Mouse (Mus musculus) CH12.LX (cell line): ENCODE results near the gene Cdc20. TPM values are rescaled to one million over a fixed set of nuclear protein-coding genes. Genes with fewer than 3 reads are reported as not detected.

Experiments used
- DNase-seq: peaks from one replicate; pipeline ENCODE4 v3.0.0-alpha.2; 2013; ENCODE audit errors: extremely low read depth
- H3K27ac ChIP-seq: 2 replicates; pipeline ENCODE4 v1.5.1; 2012; ENCODE audit warnings: low read depth, mild to moderate bottlenecking, control low read depth, moderate library complexity; ENCODE audit not compliant: insufficient read depth
- H3K27me3 ChIP-seq: replicated peaks from 2 replicates; pipeline ENCODE3; 2012; ENCODE audit warnings: inconsistent platforms
- H3K36me3 ChIP-seq, 2 experiments: replicated peaks in 1 of 2; 2 replicates each; pipeline versions ENCODE3 to v1.6.1; 2012; ENCODE audit warnings: inconsistent platforms in 1 of 2, low read length in 1 of 2, mild to moderate bottlenecking in 1 of 2, mixed read lengths in 1 of 2, moderate library complexity in 1 of 2; ENCODE audit not compliant: control insufficient read depth in 1 of 2, insufficient read depth in 1 of 2
- H3K4me1 ChIP-seq, 2 experiments: 2 replicates each; pipeline ENCODE4 v1.6.1; 2012; ENCODE audit warnings: inconsistent platforms in 1 of 2, moderate library complexity in 1 of 2; ENCODE audit not compliant: insufficient read depth in 2 of 2, control insufficient read depth in 1 of 2
- H3K4me2 ChIP-seq: 2 replicates; pipeline ENCODE4 v1.6.1; 2012; ENCODE audit warnings: low read depth, mild to moderate bottlenecking, control low read depth; ENCODE audit not compliant: poor library complexity, insufficient read depth, severe bottlenecking
- H3K4me3 ChIP-seq, 3 experiments: fragments of 150-350 bp in 1 of 3; sonication (generic) in 1 of 3; replicated peaks in 1 of 3; 2 replicates each; pipeline versions ENCODE3 to v1.5.1; 2011 to 2012; ENCODE audit warnings: low read depth in 2 of 3, low read length in 2 of 3, mild to moderate bottlenecking in 2 of 3, moderate library complexity in 2 of 3, control low read depth in 1 of 3, improper control_type of control experiment in 1 of 3, inconsistent platforms in 1 of 3, mixed read lengths in 1 of 3; ENCODE audit not compliant: poor library complexity in 1 of 3
- H3K79me2 ChIP-seq: replicated peaks from 2 replicates; pipeline ENCODE4 v1.6.1; 2012; ENCODE audit warnings: mild to moderate bottlenecking, moderate library complexity; ENCODE audit not compliant: control insufficient read depth, poor library complexity, insufficient read depth, severe bottlenecking; ENCODE audit errors: extremely low read depth
- H3K9ac ChIP-seq: 2 replicates; pipeline ENCODE4 v1.6.1; 2012; ENCODE audit warnings: low read depth, mild to moderate bottlenecking, control low read depth, moderate library complexity; ENCODE audit not compliant: insufficient read depth
- H3K9me3 ChIP-seq: replicated peaks from 2 replicates; pipeline ENCODE3; 2012; ENCODE audit warnings: low read length, inconsistent platforms, mixed read lengths
- CHD2 ChIP-seq: IDR thresholded peaks from 2 replicates; pipeline ENCODE4 v1.6.1; 2011; ENCODE audit warnings: low read length, improper control_type of control experiment
- CTCF ChIP-seq, 2 experiments: IDR thresholded peaks in 1 of 2; conservative IDR thresholded peaks in 1 of 2; 2 replicates each; pipeline ENCODE4 v1.5.1; 2011 to 2012; ENCODE audit warnings: low read depth in 2 of 2, low read length in 2 of 2, improper control_type of control experiment in 1 of 2, inconsistent platforms in 1 of 2, mild to moderate bottlenecking in 1 of 2, moderate library complexity in 1 of 2
- ETS1 ChIP-seq: conservative IDR thresholded peaks from 2 replicates; pipeline ENCODE4 v1.6.1; 2012; ENCODE audit warnings: low read depth, mild to moderate bottlenecking, inconsistent platforms, low read length, improper control_type of control experiment, moderate library complexity
- JUN ChIP-seq: IDR thresholded peaks from 2 replicates; pipeline ENCODE4 v1.6.1; 2011; ENCODE audit warnings: low read depth, mild to moderate bottlenecking, low read length, improper control_type of control experiment, moderate library complexity; ENCODE audit not compliant: insufficient read depth
- MAZ ChIP-seq: IDR thresholded peaks from 2 replicates; pipeline ENCODE4 v1.6.1; 2012; ENCODE audit warnings: low read depth, mild to moderate bottlenecking, inconsistent platforms, low read length, improper control_type of control experiment, moderate library complexity
- MXI1 ChIP-seq: IDR thresholded peaks from 2 replicates; pipeline ENCODE4 v1.6.1; 2011; ENCODE audit warnings: mild to moderate bottlenecking, low read depth, low read length, improper control_type of control experiment
- NRF1 ChIP-seq: IDR thresholded peaks from 2 replicates; pipeline ENCODE4 v1.6.1; 2014; ENCODE audit warnings: low read depth, mild to moderate bottlenecking, inconsistent platforms, low read length, improper control_type of control experiment, moderate library complexity
- PAX5 ChIP-seq: IDR thresholded peaks from 2 replicates; pipeline ENCODE4 v1.6.1; 2012; ENCODE audit warnings: low read length, inconsistent platforms, mixed read lengths
- SIN3A ChIP-seq: IDR thresholded peaks from 2 replicates; pipeline ENCODE4 v1.6.1; 2012; ENCODE audit warnings: low read length, improper control_type of control experiment, inconsistent platforms
- TBP ChIP-seq: conservative IDR thresholded peaks from 2 replicates; pipeline ENCODE4 v1.6.1; 2011; ENCODE audit warnings: low read depth, low read length, improper control_type of control experiment
- ZKSCAN1 ChIP-seq: IDR thresholded peaks from 2 replicates; pipeline ENCODE4 v1.6.1; 2012; ENCODE audit warnings: low read depth, inconsistent platforms, low read length, improper control_type of control experiment, borderline replicate concordance
- ZNF384 ChIP-seq: IDR thresholded peaks from 2 replicates; pipeline ENCODE4 v1.6.1; 2012; ENCODE audit warnings: low read depth, low read length, improper control_type of control experiment, inconsistent platforms
- dilution Hi-C: fragments of 300-500 bp; cut with MboI; formaldehyde crosslinking; loops from 2 replicates; pipeline ENCODE4 v1.14.3; 2020; ENCODE audit warnings: low sequenced_read_pairs; ENCODE audit not compliant: extremely low pct_unique_long_range_greater_than_20kb, extremely low pct_ligation_motif_present
- in situ Hi-C: fragments of 300-500 bp; cut with MboI; formaldehyde crosslinking; loops from 3 replicates; pipeline ENCODE4 v1.14.3; 2019; ENCODE audit warnings: low sequenced_read_pairs, low pct_ligation_motif_present, low pct_unique_long_range_greater_than_20kb, mixed read lengths
- polyA plus RNA-seq: library from polyadenylated mRNA; unstranded; fragments of >175 nt; gene quantifications from 2 replicates; pipeline ENCODE4 v1.2.1, GENCODE M21; 2012; ENCODE audit warnings: low read depth; ENCODE audit not compliant: insufficient read length
- total RNA-seq, 2 experiments: library from RNA; depleted of rRNA; stranded (reverse); fragments of 300-350 nt in 1 of 2; fragments of >200 nt in 1 of 2; gene quantifications; 2 replicates each; pipeline ENCODE4 v1.2.3; 2012 to 2014

The Cdc20 gene
- total and polyA plus RNA-seq, 3 experiments: 172 to 213 (median 212) TPM

- H3K4me1 ChIP-seq: no peaks in the 10 kb centered on the region
Measured at GRCm38 (mm10) chr4:118464956-118465355, 27.8 kb upstream of the Cdc20 start.

GRCm38 (mm10) chr4:118457345-118457975 is 20.3 kb upstream of the Cdc20 start, which contains the start of gene Mpl:
Gene Mpl (minus strand): TSS chr4:118457513.
- Histone ChIP-seq H3K79me2 (no peaks in the 10 kb centered on the region), H3K27me3 (peaks cover 80% of the 10 kb centered on the region), H3K9me3 (no peaks in the 10 kb centered on the region), H3K4me1 (no peaks in the 10 kb centered on the region), H3K9ac (no peak within 1 kb of the TSS), H3K36me3 (no peaks in the 10 kb centered on the region), H3K4me2 (no peak within 1 kb of the TSS), H3K4me3 (no peak within 1 kb of the TSS), H3K27ac (no peak within 1 kb of the TSS)
- no peak for TF ChIP-seq JUN
- in situ Hi-C loops (no loop called here), dilution Hi-C loops (no loop called here)
- no peak for DNase-seq

More at GRCm38 (mm10) chr4:118464956-118465355, 27.8 kb upstream of the Cdc20 start:
- TF ChIP-seq JUN (no peak), ZKSCAN1 (no peak), NRF1 (no peak), MAZ (no peak), CHD2 (no peak), PAX5 (no peak), SIN3A (no peak)
- H3K36me3 ChIP-seq: no peaks in the 10 kb centered on the region
- in situ Hi-C loops (no loop called here), dilution Hi-C loops (no loop called here)
- no peaks in the 10 kb centered on the region for H3K79me2 ChIP-seq
- no peak overlapping the region for H3K27ac ChIP-seq
- H3K9me3 ChIP-seq: no peaks in the 10 kb centered on the region
- no peak overlapping the region for H3K4me3 ChIP-seq
- DNase-seq: no peak
- H3K9ac ChIP-seq: no peak overlapping the region
- no peak overlapping the region for H3K4me2 ChIP-seq
- H3K27me3 ChIP-seq: peaks cover 84% of the 10 kb centered on the region

GRCm38 (mm10) chr4:118446415-118447153 is 9.4 kb upstream of the Cdc20 start:
- no peaks in the 10 kb centered on the region for H3K36me3 ChIP-seq
- no peak overlapping the region for H3K9ac ChIP-seq
- no peaks in the 10 kb centered on the region for H3K9me3 ChIP-seq
- H3K4me1 ChIP-seq: peaks cover 0 to 6% of the 10 kb centered on the region in 2 experiments; a peak in 1 of 4 replicates
- H3K4me3 ChIP-seq: no peak overlapping the region
- DNase-seq: no peak
- no peak for TF ChIP-seq MXI1
- no peak for TF ChIP-seq CTCF (conservative IDR thresholded peaks at IDR 0.05 in 1 of 2, IDR thresholded peaks at IDR 0.05 in 1 of 2; ENCODE audit: low read depth in 2 of 2, low read length in 2 of 2)
- no peak for TF ChIP-seq SIN3A
- TF ChIP-seq ZNF384: no peak
- no peak for TF ChIP-seq TBP
- no peak for TF ChIP-seq ETS1
- TF ChIP-seq ZKSCAN1: no peak
- no peak for TF ChIP-seq JUN
- in situ Hi-C loops (no loop called here), dilution Hi-C loops (no loop called here)
- H3K79me2 ChIP-seq: no peaks in the 10 kb centered on the region
- H3K4me2 ChIP-seq: no peak overlapping the region
- peaks cover 73% of the 10 kb centered on the region for H3K27me3 ChIP-seq
- H3K27ac ChIP-seq: no peak overlapping the region
